Mouse (Mus musculus) heart, embryonic 15.5 days (tissue): ENCODE measurements around the gene Itgb7. TPM values are rescaled to one million over a fixed set of nuclear protein-coding genes. Genes with fewer than 3 reads are reported as not detected.

ENCODE experiments used
- ATAC-seq: fragments of 200-750 bp; cut with Nextera tagmentation; replicated peaks from 2 replicates; pipeline ENCODE4 v1.8.0; 2017; ENCODE audit warnings: low read depth, moderate TSS enrichment; ENCODE audit not compliant: insufficient number of reproducible peaks, insufficient read depth, low FRiP score
- H3K27ac ChIP-seq: fragments of 300-500 bp; sonication (generic); 2 replicates; pipeline ENCODE4 v1.5.1; 2015; ENCODE audit warnings: mild to moderate bottlenecking, inconsistent platforms
- H3K27me3 ChIP-seq: fragments of 300-500 bp; sonication (generic); 2 replicates; pipeline ENCODE4 v1.6.1; 2015; ENCODE audit warnings: inconsistent platforms
- H3K36me3 ChIP-seq: fragments of 300-500 bp; sonication (generic); 2 replicates; pipeline ENCODE4 v1.6.1; 2015; ENCODE audit warnings: mild to moderate bottlenecking, inconsistent platforms
- H3K4me1 ChIP-seq: fragments of 300-500 bp; sonication (generic); replicated peaks from 2 replicates; pipeline ENCODE4 v1.6.1; 2015; ENCODE audit warnings: inconsistent platforms
- H3K4me2 ChIP-seq: fragments of 300-500 bp; sonication (generic); 2 replicates; pipeline ENCODE4 v1.6.1; 2015; ENCODE audit warnings: inconsistent platforms, mild to moderate bottlenecking, moderate library complexity
- H3K4me3 ChIP-seq: fragments of 300-500 bp; sonication (generic); 2 replicates; pipeline ENCODE4 v1.5.1; 2015; ENCODE audit warnings: mild to moderate bottlenecking, inconsistent platforms
- H3K9ac ChIP-seq: fragments of 300-500 bp; sonication (generic); 2 replicates; pipeline ENCODE4 v1.6.1; 2015; ENCODE audit warnings: mild to moderate bottlenecking, inconsistent platforms
- H3K9me3 ChIP-seq: fragments of 300-500 bp; sonication (generic); replicated peaks from 2 replicates; pipeline ENCODE4 v1.6.1; 2016; ENCODE audit warnings: inconsistent platforms
- WGBS: fragments of 180-500 bp; shearing (Covaris S2); methylation state at CpG from one replicate; pipeline ENCODE4 v1.1.7; 2015; ENCODE audit warnings: mixed read lengths; 5-methylcytosine and 5-hydroxymethylcytosine counted together
- polyA plus RNA-seq: library from polyadenylated mRNA; unstranded; fragments of >200 nt; fragmentation: Nextera tagmentation; extraction: Ambion mirVana; gene quantifications from 2 replicates; pipeline ENCODE4 v1.2.1, GENCODE M21; 2015

Itgb7 gene
- polyA plus RNA-seq, 1 experiment from 2014 or later = 1.7 TPM

DNA sequence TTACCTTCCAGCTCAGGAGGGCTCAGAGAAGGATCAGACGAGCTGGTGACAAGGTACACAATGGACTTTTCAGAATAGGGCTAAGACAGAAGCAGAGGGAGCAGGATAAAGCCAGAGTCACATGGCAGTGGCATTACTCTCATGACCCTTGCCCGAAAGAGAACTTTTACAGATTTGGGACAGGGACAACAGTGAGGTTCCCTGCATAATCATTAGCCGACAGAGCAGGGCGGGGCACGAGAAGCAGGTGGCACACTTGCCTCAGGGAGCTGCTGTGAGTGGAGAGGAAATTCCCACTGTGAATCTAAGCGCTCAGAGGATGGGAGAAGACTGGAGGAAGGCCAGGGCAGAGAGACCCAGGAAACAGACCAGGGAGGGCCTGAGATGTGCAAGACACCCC lies 42.9 kb downstream of the Itgb7 start:
- H3K9ac ChIP-seq = no peak overlapping the region
- H3K9me3 ChIP-seq = no peaks in the 10 kb centered on the region
- H3K4me1 ChIP-seq = peaks cover 2% of the 10 kb centered on the region; the same call in 1 of the 2 replicates
- no peak overlapping the region for H3K4me2 ChIP-seq
- H3K36me3 ChIP-seq = peaks cover 10% of the 10 kb centered on the region; the same call in 1 of the 2 replicates
- H3K27ac ChIP-seq = no peak overlapping the region
- no peaks in the 10 kb centered on the region for H3K27me3 ChIP-seq
- ATAC-seq = no peak
- H3K4me3 ChIP-seq = no peak overlapping the region
- WGBS = 67% methylated on average over 6 of the region's 6 CpGs

DNA sequence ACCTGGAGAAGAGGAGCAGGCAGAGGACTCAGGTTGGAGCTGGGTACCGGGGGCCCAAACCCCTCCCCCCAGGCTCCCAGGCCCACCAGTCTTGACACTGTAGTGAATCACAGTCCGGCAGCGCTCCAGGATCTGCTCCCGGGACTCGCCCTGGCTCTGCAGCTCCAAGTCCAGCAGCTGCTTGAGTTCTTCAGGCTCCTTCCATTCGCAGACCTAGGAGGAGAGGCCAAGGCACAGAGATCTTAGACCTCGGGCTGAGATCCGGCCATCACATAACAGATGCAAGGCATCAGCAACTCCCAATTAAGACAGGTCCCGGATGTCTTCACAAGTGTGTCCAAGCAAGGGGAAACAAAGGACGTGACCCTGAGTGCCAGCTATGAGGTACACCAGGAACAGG lies 43.6 kb downstream of the Itgb7 start:
- Histone ChIP-seq H3K4me2 (no peak overlapping the region), H3K4me1 (peaks cover 2% of the 10 kb centered on the region; the same call in 1 of the 2 replicates), H3K36me3 (peaks cover 11% of the 10 kb centered on the region; the same call in 1 of the 2 replicates), H3K27me3 (no peaks in the 10 kb centered on the region), H3K4me3 (no peak overlapping the region), H3K9me3 (no peaks in the 10 kb centered on the region), H3K27ac (no peak overlapping the region), H3K9ac (no peak overlapping the region)
- WGBS = 74% methylated on average over 10 of the region's 10 CpGs
- no peak for ATAC-seq

DNA sequence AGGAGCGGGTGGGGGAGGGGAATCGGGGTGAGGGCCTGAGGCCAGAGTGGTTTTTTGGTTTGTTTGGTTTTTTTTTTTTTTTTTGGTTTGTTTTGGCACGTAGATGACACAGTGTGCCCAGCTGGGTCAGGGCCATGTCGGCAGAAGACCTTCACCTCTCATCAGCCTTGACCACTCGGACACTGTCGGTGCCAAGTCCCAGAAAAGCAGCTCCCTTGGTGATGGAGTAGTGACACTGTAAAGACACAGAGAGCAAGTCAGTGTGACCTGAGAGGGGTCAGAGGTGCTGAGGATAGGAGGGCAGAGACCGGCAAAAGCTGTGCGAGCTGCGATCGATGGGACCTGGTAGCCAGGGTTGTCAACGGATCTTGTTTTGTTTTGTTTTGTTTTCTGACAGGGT lies 45.5 kb downstream of the Itgb7 start:
- H3K4me1 ChIP-seq = peaks cover 2% of the 10 kb centered on the region; the same call in 1 of the 2 replicates
- no peak overlapping the region for H3K9ac ChIP-seq
- peaks cover 15% of the 10 kb centered on the region; the same call in 1 of the 2 replicates for H3K36me3 ChIP-seq
- H3K4me3 ChIP-seq = no peak overlapping the region
- no peak overlapping the region for H3K4me2 ChIP-seq
- ATAC-seq = no peak
- 83% methylated on average over 11 of the region's 11 CpGs for WGBS
- no peaks in the 10 kb centered on the region for H3K27me3 ChIP-seq
- H3K9me3 ChIP-seq = no peaks in the 10 kb centered on the region
- H3K27ac ChIP-seq = no peak overlapping the region

DNA sequence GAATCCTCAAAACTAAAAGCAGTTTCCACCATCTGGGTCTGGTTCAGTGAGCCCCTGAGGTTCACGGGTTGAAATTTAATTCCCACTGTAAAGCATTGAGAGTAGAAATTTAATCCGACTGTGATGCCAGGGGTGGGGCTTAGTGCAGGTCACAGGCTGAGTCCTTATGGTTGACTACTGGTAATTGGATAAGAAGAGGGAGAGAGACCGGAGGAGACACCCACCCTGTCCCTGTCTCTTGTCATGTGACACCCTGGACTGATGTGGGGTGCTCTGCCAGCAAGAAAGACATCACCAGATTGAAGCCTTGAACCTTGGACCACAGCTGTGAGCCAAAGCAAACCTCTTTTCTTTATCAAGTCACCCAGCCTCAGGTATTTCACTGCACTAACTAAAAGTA lies 48.7 kb downstream of the Itgb7 start:
- no peak overlapping the region for H3K4me3 ChIP-seq
- 74% methylated on average over 3 of the region's 3 CpGs for WGBS
- no peaks in the 10 kb centered on the region; the same call in 1 of the 2 replicates for H3K4me1 ChIP-seq
- H3K4me2 ChIP-seq = no peak overlapping the region
- H3K9ac ChIP-seq = no peak overlapping the region
- ATAC-seq = no peak
- H3K9me3 ChIP-seq = no peaks in the 10 kb centered on the region
- peaks cover 19% of the 10 kb centered on the region; the same call in 1 of the 2 replicates for H3K36me3 ChIP-seq
- no peak overlapping the region for H3K27ac ChIP-seq
- no peaks in the 10 kb centered on the region for H3K27me3 ChIP-seq

DNA sequence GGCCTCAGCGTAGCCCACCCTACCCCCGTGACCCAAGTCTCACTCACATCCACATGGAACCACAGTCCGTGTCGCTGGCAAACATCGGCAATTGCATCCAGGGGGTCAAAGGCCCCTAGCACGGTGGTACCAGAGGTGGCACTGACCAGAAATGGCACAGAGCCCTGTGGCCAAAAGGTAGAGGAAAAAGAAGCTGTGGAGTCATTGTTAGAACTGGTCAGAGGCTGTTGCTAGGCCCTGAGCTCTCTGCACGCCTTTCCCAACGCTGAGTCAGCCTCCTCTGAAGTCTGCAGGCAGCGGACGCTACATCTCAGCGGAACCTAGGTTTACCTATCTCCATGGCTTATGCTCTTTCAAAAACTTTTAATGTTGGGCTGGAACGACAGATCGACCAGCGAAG lies 51.8 kb downstream of the Itgb7 start:
- no peak overlapping the region for H3K4me2 ChIP-seq
- no peaks in the 10 kb centered on the region for H3K4me1 ChIP-seq
- 90% methylated on average over 14 of the region's 14 CpGs for WGBS
- no peak overlapping the region for H3K9ac ChIP-seq
- H3K27me3 ChIP-seq = no peaks in the 10 kb centered on the region
- H3K36me3 ChIP-seq = peaks cover 15% of the 10 kb centered on the region; the same call in 1 of the 2 replicates
- no peak overlapping the region for H3K27ac ChIP-seq
- no peak for ATAC-seq
- H3K9me3 ChIP-seq = no peaks in the 10 kb centered on the region
- no peak overlapping the region for H3K4me3 ChIP-seq

DNA sequence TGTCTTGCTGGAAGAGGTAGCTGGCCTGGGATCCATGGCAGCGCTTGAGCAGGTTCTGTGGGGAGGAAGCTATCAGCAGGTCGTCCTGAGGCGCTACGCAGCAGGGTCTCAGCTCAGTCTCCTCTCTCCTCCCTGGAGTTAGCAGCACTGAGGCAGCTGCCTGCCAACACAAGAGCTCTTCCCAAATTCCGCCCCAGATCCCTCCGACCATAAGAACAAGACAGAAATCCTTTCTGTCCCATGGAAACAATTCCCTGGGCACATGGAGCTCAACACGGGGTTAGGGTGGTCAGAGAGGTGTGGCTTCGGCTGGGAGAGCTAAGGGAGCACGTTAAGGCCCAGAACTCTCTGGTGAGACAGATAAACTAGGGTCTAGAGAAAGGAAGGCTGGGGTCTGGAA lies 52.6 kb downstream of the Itgb7 start:
- Histone ChIP-seq H3K27me3 (no peaks in the 10 kb centered on the region), H3K4me3 (no peak overlapping the region), H3K36me3 (peaks cover 15% of the 10 kb centered on the region; the same call in 1 of the 2 replicates), H3K4me1 (no peaks in the 10 kb centered on the region), H3K27ac (no peak overlapping the region), H3K4me2 (no peak overlapping the region), H3K9ac (no peak overlapping the region), H3K9me3 (peaks cover 4% of the 10 kb centered on the region; the same call in 1 of the 2 replicates)
- ATAC-seq = no peak
- 79% methylated on average over 9 of the region's 9 CpGs for WGBS

DNA sequence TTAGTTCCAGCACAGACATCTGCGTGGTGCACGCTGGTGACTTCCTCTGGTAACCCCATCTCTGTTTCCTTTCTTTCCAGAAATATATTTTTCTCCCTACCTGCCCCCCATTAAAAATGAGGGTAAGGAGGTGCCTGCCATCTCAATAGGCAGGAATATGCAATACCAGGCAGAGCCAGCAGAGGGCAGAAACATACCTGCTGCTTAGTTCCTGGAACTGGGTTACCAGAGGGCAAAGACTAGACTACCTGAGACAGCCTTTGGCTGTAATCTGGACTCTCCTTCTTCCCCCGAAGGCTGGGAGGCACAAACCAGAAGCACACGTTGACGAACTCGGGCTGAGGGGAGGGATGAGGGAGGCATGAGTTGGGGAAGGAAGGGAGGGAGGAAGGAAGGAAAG lies 53.5 kb downstream of the Itgb7 start:
- ATAC-seq = no peak
- no peak overlapping the region for H3K9ac ChIP-seq
- H3K4me1 ChIP-seq = no peaks in the 10 kb centered on the region
- no peaks in the 10 kb centered on the region for H3K27me3 ChIP-seq
- H3K4me3 ChIP-seq = no peak overlapping the region
- WGBS = 16% methylated on average over 6 of the region's 6 CpGs
- no peak overlapping the region for H3K4me2 ChIP-seq
- H3K9me3 ChIP-seq = peaks cover 4% of the 10 kb centered on the region; the same call in 1 of the 2 replicates
- H3K27ac ChIP-seq = no peak overlapping the region
- H3K36me3 ChIP-seq = peaks cover 12% of the 10 kb centered on the region; the same call in 1 of the 2 replicates

DNA sequence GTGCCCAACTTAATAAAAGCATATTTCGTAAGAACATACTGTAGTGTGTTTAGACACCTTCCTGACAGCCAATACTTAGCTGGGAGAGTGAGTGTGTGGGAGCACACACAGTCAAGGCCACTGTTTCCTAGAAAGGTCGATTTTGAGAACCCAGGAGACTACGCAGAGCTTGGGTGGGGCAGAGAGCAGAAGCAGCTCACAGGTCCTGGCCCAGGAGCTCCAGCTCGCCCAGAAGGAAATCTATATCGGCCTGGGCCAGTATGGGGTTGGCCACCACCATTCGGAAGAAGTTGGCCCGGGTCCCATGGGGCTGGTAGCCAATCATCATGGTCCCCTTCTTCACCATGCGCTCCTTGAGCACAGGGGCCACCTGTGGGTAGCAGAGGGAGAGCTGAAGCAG lies 54.3 kb downstream of the Itgb7 start:
- Histone ChIP-seq H3K4me3 (no peak overlapping the region), H3K9ac (no peak overlapping the region), H3K9me3 (peaks cover 4% of the 10 kb centered on the region; the same call in 1 of the 2 replicates), H3K4me1 (no peaks in the 10 kb centered on the region), H3K27me3 (no peaks in the 10 kb centered on the region), H3K36me3 (peaks cover 8% of the 10 kb centered on the region; the same call in 1 of the 2 replicates), H3K4me2 (no peak overlapping the region), H3K27ac (no peak overlapping the region)
- no peak for ATAC-seq
- 83% methylated on average over 8 of the region's 8 CpGs for WGBS

DNA sequence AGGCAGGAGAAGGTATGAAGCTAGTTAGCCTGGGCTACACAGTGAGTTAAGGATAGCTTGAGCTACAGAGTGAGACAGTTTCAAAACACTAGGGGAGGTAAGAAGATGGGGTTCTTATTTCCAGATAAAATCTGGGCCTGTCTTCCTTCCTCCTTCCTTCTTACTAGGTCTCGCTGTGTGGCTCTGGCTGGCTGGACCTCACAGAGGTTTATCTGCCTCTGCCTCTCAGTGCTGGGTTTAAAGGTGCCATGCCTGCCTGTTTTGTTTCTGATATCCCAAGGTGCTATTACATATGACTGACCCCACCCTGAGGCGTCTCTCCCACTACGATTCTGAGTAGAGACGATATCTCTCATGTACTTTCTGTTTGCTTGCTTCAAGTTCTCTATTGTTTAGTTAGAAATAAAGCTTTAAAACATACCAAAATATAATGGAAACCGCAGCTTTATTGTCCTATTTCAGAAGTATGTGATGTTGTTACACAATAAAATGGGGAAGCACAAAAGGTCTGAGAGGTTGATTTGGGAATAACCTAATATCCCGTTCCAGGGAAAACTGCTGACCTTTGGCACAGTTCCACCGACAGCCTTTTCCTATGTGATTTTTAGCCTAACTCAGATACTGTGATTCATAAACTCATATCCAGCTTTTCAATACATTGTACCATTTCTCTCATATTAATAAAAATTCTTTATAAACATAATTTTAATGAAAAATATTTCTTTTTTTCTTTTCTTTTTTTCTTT lies 55.0 kb downstream of the Itgb7 start:
- no peaks in the 10 kb centered on the region for H3K27me3 ChIP-seq
- H3K4me1 ChIP-seq = no peaks in the 10 kb centered on the region
- WGBS = 72% methylated on average over 7 of the region's 7 CpGs

DNA sequence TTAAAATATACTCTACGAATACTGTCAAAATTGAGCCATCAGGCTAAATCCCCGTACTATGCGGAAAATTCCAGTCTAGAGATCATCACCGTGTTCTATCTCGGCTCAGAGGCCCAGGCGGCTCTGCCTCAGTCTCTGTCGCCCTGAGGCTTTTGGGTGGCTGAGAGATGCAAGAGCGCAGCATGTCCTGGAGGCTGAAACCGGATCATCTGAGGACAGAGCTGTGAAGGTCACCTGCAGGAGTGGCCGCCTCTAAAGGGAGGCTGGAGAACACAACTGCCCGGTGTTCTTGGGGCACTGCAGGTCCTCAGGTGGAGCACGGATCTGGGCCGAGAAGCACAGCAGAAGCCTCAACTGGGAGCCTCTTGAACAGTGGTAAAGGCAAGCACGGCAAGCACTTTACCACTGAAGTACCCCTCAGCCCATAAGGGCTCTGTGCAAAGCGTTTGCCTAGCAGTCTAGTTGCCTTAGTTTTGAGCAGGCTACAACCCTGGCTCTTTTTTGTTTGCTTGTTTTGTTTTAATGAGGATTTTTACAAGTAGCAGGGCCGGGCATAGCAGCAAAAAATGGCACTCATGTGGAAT lies 55.9 kb downstream of the Itgb7 start:
- no peak for ATAC-seq
- Histone ChIP-seq H3K36me3 (peaks cover 8% of the 10 kb centered on the region; the same call in 1 of the 2 replicates), H3K4me2 (no peak overlapping the region), H3K27ac (no peak overlapping the region), H3K4me1 (no peaks in the 10 kb centered on the region), H3K4me3 (no peak overlapping the region), H3K9me3 (peaks cover 4% of the 10 kb centered on the region; the same call in 1 of the 2 replicates), H3K27me3 (no peaks in the 10 kb centered on the region), H3K9ac (no peak overlapping the region)
- 82% methylated on average over 16 of the region's 16 CpGs for WGBS

More for the DNA sequence above, 55.0 kb downstream of the Itgb7 start:
- peaks cover 4% of the 10 kb centered on the region; the same call in 1 of the 2 replicates for H3K9me3 ChIP-seq
- no peak overlapping the region for H3K4me2 ChIP-seq
- ATAC-seq = no peak
- H3K9ac ChIP-seq = no peak overlapping the region
- no peak overlapping the region for H3K4me3 ChIP-seq
- no peak overlapping the region for H3K27ac ChIP-seq
- H3K36me3 ChIP-seq = peaks cover 8% of the 10 kb centered on the region; the same call in 1 of the 2 replicates

DNA sequence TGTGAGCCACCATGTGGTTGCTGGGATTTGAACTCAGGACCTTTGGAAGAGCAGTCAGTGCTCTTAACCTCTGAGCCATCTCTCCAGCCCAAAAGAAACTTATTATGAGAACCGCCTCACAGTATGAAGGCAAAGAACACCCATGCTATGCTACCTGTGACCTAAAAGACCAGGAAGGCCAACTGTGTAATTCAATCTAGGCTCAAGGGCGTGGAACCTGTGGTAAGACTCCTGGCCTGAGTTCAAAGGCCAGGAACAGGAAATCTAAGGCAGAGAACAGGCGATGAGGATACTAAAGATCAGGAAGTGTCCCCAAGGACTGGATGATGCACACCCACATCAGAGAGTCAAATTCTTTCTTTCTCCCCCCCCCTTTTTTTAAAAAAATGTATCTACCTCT lies 58.2 kb downstream of the Itgb7 start:
- Histone ChIP-seq H3K4me3 (no peak overlapping the region), H3K27ac (no peak overlapping the region), H3K4me1 (no peaks in the 10 kb centered on the region), H3K36me3 (peaks cover 4% of the 10 kb centered on the region; the same call in 1 of the 2 replicates), H3K27me3 (no peaks in the 10 kb centered on the region), H3K9me3 (peaks cover 4% of the 10 kb centered on the region; the same call in 1 of the 2 replicates), H3K9ac (no peak overlapping the region), H3K4me2 (no peak overlapping the region)
- 84% methylated on average over 3 of the region's 3 CpGs for WGBS
- ATAC-seq = no peak
